Mouse (Mus musculus) forelimb bud, embryonic 11.5 days (tissue): ENCODE results near the gene Nphs1.

ENCODE experiments used
- DNase-seq: peaks from one replicate; pipeline ENCODE4 v3.0.0-alpha.2; 2012; ENCODE audit warnings: low read depth, low spot score

Gene Nphs1

DNA sequence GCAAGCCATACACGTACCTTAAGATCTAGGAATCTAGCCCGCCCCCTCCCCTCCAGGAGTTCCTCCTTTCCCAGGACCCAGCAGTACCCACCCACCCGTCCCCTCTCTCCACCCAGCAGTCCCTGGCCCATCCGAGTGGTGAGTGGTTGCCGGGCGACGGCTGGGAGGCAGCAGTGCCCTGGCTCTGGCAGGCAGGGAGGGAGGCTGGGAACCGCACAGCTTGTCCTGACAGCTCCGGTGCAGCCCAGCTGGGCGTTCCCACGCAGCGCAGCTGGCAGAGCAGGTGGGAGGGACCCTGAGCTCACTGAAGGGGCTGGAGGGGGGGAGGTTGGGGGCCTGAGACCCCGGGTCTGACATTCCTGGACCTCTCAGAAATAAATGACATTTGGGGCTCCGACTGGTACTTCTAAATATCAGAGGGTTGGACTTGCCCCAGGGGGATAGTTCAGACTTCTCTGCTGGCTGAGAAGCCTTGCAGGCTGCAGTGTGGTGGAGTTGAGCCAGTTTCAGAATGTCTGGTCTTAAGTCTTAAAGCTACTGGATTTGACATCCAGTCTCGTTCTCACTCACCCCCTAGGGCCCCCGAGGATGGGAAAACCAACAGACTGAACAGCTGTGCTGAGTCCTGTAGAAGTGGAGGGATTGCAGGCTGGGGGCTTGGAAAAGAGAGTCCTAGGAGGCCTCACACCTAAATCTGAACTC, at the start of gene Nphs1, which contains the start of gene Kirrel2:
TSS of gene Nphs1 (plus strand) at position 687 of the 702 bp plus-strand sequence.
TSS of gene Kirrel2 (minus strand) at position 62 of the 702 bp plus-strand sequence.
- DNase-seq, result no peak

DNA sequence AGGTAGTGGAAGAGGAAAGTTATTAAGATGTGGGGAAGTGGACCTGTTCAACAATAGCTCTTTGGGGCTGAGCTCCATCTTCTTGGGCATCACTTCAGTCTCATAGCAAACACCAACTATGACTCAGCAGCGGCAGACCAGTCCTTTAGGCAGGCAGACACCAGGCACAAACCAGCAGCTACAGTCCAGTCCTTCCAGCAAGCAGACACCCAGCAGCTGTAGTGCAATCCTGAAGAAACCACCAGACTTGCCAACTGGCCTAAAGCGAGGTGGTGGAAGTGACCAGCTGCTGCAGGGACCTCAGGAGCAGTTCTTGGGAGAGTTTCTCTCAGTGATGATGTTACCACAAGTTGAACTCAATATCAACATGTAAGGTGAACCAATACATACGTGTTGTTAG, 49.5 kb upstream of the Nphs1 start:
- no peak for DNase-seq

DNA sequence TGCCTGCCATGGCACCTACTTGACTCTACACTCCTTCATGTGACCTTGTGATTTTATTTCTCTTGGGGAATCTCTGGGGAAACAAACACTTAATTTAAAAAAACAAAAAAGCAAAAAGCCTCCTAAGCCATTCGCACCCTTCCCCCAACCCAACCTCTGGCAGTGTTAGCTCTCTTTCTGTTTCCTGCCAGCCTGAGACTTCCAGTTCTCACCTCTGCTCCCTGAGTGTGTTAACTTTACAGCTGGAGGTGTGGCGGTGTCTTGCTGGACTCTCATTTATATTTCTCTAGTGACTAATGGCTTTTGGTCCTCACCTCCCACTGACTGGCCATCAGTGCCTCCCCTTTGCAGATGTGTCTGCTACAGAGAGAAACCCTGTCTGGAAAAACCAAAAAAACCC, 48.3 kb upstream of the Nphs1 start:
- DNase-seq, result no peak

DNA sequence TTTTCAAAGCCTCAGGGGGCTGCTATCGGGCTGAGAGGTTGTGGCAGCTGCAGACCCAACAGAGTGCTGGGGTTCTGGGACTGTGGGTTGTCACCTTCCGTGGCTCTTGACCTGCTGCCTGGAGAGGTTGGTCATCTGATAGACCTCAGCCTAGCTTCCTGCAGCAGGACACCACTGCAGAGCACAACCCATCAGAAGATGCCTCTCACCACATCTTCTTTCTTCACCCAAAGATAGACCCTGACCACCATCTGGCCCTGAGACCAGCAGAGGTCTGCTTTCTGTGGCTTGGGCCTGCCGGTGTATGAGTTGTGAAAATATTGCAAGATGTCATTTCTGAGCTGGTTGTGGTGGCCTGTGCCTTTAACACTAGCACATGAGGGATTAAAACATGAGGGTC, 47.1 kb upstream of the Nphs1 start:
- no peak for DNase-seq

DNA sequence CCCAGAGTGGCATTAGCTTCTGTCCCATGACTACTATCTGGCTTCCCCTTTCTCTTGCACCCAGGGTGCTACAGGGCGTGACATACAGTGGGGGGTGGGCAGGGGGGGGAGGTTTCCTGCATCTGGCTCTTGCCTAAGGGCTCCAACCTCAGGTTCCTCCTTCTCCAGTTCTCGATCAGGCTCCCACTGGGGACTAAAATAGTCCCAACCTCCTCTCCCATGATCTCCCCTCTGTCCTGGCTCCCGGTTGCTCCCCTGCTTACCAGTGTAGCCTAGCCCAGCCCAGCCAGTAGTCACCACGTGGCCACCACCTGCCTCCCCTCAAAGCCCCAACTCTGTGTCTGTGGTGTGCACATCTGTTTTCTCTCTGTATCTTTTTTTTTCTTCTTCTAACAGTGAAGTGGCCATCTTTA, 45.4 kb upstream of the Nphs1 start:
- no peak for DNase-seq

DNA sequence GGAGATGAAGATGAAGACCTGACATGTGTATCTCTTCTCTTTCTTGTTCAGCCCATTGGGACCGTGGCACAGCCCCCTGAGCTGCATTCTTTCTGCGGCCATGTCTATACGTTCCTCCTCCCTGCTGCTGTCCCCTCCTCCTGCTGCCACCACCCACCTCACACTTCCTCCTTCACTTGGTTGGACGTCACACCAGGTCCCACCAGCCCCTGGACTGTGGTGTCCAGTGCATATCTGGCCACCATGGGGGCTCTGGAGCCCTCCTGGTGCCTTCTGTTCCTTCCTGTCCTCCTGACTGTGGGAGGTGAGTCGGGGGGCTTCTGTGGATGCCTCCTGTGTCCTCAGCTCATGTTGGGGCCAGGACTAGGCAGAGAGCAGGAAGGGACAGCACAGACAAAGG, 44.5 kb upstream of the Nphs1 start, which contains the start of gene Tyrobp:
TSS of gene Tyrobp (plus strand) at position 165 of the 400 bp plus-strand sequence.
- DNase-seq, result no peak

DNA sequence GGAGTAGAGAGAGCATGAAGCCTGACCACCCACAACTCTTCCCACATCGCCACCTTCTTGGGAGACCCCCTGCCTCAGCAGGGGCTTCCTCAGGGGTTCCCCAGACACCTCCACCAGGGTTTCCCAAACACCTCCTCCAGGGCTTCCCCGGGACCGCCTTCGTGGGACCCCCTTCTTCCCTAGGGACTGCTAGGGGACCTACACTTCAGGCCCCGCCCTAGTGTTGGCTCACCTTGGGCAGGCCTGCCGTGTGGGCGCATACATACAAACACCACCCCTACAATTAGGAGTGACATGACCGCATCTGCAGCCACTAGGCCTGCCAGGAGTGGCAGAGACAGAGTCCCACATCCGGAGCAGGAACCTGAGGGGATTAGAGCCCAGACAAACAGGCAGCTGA, 40.3 kb upstream of the Nphs1 start:
- no peak for DNase-seq

DNA sequence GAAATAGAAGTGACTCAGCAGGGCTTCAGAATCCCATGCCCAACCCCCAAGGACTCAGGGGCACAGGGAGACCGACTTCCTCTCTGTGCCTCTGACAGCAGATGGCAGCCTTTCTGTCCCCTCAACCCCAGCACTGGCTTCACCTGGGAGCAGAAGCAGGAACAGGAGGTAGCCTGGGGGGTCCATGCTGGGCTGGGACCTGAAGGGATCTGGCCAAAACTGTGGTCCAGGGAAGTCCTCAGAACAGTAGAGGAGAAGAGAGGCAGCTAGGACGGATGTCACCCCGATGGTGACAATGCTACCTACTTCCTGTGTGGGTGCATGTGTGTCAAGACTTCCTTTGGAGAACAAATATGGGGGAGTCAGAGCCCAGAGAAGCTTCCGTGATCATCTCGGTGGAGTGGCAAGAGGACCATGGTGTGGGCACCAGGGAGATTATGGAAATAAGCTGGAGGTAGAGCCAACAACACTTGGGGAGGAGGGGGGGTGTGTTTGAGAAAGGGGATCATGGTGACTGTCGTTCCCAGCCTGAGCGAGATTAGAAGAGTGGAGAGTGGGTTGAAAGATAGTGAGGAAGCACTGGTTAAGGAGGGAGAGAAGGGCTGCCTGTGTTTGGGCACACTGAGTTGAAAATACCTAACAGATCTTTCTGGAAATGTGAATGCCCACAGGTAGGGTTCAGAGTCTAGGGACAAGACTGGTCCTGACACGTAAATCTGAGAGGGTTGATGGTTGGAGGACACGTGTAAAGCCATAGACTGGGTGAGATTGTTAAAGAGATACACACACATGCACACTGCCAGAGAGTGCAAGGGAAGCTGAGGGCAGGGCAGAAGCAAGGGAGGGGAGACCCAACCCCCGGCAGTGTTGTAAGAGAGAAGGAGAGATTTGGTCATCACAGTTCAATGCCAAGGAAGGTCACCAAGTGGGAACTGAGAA, 38.3 kb upstream of the Nphs1 start, which contains the start of gene Hcst:
TSS of gene Hcst (minus strand) at position 294 of the 939 bp plus-strand sequence.
- no peak for DNase-seq

DNA sequence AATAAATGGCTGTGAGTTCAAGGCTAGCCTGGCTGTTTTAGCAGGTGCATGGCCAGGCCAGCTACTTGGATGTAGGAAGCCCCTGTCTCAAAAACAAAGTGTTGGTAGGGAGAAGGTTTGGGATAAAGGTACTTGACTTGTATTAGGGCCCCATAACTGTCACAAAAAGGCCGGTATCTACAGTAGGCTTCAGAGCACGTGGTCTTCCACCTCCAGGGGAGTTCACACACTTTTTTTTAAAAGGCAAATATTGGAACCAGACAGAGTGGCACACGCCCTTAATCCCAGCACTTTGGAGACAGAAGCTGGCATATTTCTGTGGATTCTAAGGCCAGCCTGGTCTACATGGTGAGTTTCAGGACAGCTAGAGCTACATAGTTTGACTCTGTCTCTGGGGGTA, 37.4 kb upstream of the Nphs1 start:
- DNase-seq, result no peak

DNA sequence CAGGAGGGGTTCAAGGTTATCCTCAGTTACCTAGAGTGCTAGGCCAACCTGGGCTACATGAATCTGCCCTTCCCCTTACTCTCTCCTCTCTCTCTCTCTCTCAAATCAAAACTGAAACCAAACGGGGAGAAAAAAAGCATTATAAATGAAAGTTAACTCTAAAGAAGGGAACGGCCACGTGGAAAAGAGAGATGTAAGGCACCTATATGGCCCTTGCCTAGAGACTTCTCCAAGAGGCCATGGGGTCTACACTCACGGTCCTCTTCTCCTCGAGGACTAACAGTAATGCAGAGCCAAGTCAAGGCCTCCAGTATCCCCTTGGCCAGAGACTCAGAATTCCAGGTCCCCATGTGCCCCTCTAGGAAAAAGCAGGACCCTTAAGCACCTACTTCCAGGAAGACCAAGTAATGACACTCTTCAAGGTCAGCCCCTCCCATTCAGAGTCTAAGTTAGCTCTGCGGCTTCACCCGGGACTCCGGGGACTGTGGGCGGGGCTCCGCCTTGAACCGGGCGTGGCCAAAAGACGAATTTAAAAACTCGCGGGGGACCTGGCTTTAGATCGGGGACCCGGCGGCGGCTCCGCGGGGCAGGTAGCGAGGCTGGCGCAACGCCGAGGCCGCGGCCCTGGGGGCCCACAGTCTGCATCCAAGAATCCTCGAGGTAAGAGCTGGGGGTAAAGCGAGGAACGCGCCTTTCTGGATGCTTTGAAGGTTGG, 36.8 kb upstream of the Nphs1 start, which contains the start of gene Nfkbid:
TSS of gene Nfkbid (plus strand) at position 558 of the 715 bp plus-strand sequence.
- no peak for DNase-seq

DNA sequence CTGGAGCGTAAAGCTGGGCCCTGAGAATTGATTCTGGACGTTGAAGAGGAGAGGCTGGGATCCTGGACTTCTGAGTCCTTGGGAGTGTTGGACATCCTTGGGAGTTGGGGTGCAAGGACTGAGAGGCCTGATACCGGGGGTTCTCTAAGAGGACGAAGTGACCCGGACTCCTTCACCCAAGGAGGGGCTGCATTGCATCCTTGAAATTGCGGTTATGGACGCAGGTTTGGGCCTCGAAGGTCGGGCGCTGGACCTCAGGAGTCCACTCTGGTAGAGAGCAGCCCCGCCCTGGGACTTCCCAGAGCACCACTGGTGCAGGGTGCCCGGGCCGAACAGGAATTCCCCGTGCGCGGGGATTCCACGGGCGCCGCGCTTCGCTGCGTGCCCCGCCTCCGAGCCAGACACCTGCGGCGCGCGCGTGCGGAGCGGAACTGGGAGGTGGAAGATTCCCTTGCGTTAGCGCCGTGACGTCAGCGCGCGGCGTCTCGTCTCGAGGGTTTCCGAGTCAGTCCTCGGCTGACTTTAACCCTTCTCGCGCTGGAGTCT, 36.2 kb upstream of the Nphs1 start:
- peak; percentile 79 for DNase-seq

DNA sequence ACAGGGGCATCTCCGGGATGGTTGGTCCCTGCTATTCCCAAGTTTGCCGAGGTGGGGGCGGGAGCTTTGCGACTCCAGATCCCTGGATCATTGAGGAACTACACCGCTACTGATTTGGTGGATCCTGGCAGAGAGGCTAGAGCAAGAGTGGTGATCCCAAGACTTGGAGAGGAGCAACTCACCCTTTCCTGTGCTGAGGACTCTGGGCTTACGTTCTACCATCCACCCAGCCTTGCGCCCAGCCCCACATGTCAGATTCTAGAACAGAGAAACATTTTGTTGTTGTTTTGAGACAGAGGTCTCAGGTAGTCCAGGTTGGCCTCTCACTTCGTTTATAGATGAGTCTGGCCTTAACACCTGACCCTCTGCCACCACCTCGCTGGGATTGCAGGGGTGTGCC, 35.6 kb upstream of the Nphs1 start:
- DNase-seq, result no peak

DNA sequence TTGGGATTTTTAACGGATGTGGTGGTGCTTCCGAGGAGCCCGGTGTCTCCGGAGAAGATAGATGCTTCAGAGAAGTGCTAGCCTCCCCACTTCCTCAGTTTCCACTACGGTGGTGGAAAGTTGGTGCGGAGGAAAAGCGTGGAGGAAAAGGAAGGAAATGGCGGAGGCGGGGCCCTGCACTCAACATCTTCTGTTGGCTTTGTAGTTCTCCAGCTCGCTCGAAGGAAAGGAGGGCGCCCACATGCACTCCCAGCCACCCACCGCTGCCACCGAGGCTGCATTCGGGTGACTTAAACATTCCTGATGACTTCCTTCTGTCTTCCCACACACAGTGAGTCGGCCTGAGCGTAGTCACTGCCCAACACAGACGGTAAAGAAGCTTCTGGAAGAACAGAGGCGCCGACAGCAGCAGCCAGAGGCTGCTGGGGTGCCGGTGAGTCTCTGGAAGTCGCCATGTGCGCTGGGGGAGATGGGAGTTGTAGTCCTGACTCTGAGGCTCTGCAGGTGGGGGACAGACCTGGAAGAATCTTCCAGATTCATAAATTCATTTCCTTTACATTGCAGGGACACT, 35.0 kb upstream of the Nphs1 start:
- DNase-seq, result no peak

DNA sequence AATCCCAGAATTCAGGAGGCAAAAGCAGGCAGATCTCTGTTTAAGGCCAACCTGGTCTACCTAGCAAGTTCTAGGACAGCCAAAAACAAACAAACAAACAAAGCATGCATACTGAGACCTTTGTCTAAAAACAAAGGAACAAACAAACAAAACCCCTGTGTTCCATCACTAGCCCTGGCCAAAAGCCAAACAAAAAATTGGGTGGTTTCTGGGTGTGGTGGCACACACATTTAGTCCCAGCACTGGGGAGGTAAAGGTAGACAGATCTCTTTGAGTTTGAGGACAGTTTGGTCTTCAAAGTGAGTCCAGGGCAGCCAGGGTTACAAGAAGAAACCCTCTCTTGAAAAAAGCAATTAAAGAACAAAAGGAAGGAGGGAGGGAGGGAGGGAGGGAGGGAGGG, 28.8 kb upstream of the Nphs1 start:
- DNase-seq, result no peak

DNA sequence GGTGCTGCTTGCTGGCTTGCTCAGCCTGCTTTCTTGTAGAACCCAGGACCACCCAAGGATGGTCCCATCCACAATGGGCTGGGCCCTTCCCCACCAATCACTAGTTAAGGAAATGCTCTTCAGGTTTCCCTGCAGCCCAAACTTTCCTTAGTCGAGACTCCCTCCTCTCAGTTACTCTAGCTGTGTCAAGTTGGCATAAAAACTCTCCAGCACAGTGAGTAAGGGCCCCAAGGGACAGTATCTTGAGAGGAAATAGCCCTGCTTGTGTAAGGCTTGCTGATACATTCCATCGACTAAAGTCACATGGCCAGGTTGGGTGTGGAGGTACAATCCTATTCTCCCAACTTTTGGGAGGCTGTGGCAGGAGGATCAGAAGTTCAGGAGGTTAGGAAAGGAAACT, 27.9 kb upstream of the Nphs1 start:
- DNase-seq, result no peak

DNA sequence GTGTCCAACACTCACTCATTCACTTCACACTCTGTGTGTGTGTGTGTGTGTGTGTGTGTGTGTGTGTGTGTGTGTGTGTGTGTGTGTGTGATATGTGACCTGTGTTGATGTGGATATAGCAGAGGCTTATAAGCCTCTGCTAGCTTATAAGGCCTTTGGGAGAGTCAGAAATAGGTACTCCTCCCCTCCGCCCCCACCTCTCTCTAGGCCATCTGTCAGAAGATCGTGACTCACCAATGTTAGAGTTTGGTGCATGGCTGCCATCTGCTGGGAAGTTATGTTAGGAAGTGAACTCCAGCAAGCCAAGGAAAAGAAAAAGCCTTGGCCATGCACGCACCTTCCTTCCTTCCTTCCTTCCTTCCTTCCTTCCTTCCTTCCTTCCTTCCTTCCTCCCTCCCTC, 26.3 kb upstream of the Nphs1 start:
- no peak for DNase-seq

DNA sequence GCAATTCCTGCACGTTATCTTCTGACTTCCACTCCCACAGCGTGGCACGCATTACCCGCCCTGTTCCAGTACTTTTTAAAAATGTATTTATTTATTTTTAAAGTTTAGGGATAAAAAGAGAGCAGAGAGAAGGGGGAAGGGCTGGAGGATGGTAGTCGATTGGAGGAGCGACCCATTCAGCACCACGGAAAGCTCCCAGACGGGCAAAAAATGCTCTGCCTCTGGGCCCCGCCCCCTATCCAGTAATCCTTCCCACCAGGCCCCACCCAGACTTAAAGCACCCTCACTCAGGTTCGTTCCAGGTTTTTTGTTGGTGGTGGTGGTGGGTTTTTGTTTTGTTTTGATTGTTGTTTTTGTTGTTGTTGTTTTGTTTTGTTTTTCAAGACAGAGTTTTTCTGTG, 23.9 kb upstream of the Nphs1 start:
- DNase-seq, result peak; percentile 52

DNA sequence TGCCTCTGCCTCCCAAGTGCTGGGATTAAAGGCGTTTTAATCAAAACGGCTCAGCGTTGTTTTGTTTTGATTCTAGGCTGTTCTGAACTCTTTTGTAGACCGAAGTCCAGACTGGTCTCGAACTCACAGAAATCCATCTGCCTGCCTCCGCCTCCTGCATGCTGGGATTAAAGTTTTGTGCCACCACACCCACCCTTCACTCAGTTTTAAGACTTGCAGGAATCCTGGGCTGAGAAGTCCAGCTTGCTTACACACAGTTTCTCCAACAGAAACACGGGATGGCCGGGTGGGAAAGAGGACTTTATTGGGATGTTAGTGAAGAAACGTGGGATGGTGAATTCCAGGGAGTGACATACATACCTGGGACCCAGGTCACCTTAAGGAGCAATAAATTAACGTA, 23.4 kb upstream of the Nphs1 start:
- DNase-seq, result no peak

DNA sequence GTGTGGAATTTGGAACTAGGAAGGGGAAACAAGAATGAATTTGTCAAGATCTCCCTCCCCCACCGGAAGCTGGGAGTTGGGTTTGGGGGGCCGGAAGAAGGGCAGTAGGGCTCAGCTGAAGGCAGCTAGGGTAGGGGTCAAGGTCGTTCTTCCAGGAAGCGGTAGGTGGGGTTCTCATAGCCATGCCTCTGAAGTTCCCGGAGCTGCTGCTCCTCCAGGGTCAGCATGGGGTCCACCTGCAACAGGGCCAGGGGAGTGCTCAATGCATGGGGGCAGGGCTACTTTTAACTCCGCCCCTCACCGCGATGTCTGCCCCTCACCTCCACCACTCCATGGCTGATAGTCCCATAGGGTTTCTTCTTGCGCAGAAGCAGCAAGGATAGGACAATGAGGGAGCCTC, 23.0 kb upstream of the Nphs1 start:
- no peak for DNase-seq

DNA sequence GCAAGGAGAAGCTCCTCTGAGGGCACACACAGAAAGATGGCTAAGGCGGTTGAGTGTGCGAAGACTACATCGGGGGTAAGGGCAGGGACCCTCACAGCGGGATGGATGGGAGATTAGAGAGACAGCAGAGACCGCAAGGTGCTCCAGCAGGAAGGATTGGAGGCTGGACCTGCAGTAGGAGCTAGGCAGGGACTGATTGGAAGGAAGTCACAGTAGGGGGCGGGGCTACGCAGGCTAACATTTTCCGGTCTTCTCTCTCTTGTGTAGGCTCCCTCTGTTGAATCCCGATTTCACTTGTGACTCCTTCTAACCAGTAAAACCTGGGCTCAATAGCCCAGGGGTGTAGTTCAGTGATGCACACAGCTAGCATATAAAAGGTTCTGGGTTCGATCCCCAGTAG, 21.2 kb upstream of the Nphs1 start:
- no peak for DNase-seq

DNA sequence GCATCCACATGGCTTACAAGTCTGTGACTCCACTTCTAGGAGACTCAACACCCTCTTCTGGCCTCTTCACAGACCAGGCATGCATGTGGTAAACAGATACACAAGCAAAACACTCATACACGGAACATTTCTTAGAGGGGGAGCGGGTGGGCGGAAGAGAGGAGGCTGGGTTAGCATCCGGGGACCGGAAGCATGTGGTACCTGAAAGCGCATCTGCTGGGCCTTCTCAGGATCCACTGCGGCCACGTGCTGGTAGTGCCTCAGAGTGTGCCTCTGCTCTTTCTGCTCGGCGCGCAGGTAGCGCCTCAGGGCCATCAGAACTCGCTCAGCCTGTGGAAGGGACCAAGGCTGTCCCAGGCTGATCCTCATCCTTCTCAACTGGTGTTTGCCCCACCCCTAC, 18.4 kb upstream of the Nphs1 start:
- no peak for DNase-seq
